Mouse (Mus musculus) left cerebral cortex, adult 18-20 months (tissue): ENCODE results near the gene Traf4. TPM values are rescaled to one million over a fixed set of nuclear protein-coding genes. Genes with fewer than 3 reads are reported as not detected.
"Not testable (repeated sequence)": the region's sequence is repeated elsewhere in the genome, so short reads cannot be mapped to it uniquely, and the experiment has no call there.

ENCODE experiments used
- DNase-seq, 2 experiments: peaks; one replicate each; pipeline ENCODE4 v3.0.0; 2021 to 2022; ENCODE audit warnings: low spot score in 2 of 2, mixed read lengths in 1 of 2
- long read RNA-seq, 2 experiments: library from polyadenylated mRNA; stranded (forward); transcript quantifications; one replicate each; pipeline ENCODE4 v2.0.0; 2021
- total RNA-seq, 2 experiments: library from RNA; stranded (reverse); gene quantifications; 2 replicates each; pipeline ENCODE4 v1.2.3; 2021

Gene Traf4
- 1 to 10 TPM; 9.7 TPM for total RNA-seq
- long read RNA-seq, experiment 1, transcript Traf4-201 (7 exons, 2,078 nt), result major isoform, 6 of 10 reads
- long read RNA-seq, experiment 1, partial matches to known transcripts, result 1 of 10 reads
- long read RNA-seq, experiment 1, other reads (novel, unspliced or antisense), result 3 of 10 reads
- long read RNA-seq, experiment 2, transcript Traf4-201 (7 exons, 2,078 nt), result major isoform, 7 of 8 reads
- long read RNA-seq, experiment 2, partial matches to known transcripts, result 0 of 8 reads
- long read RNA-seq, experiment 2, other reads (novel, unspliced or antisense), result 1 of 8 reads

DNA sequence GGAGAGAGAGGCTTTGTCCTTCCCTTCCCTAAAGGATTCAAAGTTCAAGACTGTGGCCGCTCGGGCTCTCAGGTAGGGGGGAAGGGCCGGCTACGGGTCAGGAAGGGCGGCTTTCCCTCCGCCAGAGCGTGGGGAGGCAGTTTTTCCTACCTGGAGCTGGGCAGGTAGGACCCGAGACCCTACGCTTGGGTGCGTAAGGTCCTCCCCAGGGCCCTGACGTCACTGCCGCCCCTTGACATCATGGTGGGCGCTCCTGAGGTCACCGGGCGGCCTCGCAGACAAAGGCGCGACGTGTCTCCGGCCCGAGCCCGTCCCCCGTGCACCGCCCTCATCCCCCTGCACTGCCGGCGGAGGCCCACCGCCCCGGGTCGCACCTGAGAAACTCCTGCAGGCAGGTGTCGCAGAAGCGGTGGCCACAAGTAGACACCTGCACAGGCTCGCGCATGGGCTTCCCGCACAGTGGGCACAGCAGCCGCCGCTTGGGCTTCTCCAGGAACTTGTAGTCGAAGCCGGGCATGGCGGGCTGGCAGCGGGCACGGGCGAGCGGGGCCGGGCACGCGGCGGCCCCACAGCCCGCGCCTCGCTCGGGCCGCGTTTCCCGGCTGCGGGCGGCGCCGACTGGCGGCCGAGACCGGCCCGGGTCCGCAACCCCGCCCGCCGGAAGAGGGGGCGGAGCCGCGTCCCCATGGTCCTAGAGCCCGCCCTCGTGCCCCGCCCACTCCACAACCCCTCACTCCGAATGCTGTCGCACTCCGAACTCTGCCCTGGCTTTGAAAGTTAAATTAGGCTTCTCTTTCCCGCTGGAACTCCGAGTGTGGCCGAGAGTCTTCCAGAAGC, at the start of gene Traf4:
Gene Traf4 (minus strand): TSS at position 666 of the 837 bp plus-strand sequence.
- DNase-seq, result peak; percentile 56 to 73

DNA sequence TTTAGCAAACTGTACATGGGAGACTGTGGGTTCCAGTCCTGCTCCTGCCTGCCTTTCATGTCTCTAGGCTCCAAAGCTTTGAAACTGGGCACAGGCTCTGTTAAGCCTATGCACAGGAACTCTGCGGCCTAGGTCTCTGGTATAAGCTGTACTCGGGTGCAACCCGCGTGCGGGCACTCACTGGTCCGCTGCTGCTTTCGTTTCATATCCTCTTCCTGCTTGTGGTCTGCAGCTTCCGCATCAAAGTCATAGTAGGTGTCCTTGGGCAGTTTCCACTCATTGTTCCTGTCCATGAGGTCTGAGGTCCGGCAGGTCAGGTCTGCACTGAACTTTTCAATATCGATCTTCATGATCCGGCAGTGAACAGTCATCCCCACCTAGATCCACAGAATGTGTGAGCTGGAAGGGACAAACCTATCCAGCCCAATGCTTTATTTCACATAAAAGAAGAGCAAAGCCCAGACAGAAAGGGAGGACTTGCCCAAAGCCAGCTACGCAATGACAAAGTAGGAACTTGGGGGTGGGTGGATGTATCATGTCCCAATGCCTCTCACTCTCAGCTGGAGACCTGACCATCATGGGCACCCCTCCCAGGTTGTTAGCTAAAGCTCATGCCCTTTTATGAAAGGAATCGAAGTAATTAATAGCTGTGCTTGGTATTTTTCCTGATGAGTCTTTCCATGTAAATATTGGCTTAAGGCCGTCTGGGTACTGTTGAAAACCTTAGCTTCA, 47.9 kb upstream of the Traf4 start:
- DNase-seq, result no peak

DNA sequence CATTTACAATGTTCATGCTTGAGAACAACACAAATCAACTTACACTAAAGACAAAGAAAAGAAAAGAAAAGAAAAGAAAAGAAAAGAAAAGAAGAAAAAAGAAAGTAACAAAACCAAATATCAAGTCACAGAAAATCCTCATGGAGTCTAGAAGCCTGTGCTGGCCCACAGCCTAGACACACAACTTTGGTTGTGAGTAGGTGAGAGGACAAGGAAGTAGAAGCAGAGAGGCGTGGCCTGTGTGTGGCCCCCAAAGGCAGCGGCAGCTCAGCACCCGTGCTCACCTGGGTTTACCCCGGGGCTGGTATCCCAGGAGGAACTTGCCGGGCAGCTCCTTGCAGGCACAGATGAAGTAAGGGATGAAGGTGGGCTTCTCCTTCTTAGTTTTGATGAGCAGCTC, 46.1 kb upstream of the Traf4 start:
- no peak for DNase-seq

DNA sequence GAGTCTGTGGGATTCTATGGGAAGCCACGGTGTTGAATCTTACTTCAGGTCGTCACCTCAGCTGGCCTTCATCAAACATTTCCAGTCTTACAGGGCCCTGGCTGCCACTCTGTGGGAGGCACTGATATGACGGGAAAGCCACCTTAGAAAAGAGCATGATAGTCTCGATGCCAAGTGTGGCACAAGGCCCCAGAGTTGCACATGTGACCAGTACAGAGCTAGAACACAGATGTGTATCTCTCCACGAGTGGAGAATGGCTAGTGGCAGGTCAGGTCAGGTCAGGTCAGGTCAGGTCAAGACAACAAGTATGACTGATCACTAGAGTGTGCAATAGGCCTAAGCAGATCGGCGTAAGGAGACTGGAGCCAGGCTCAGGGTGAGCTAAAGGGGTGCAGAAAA, 45.2 kb upstream of the Traf4 start:
- no peak for DNase-seq

DNA sequence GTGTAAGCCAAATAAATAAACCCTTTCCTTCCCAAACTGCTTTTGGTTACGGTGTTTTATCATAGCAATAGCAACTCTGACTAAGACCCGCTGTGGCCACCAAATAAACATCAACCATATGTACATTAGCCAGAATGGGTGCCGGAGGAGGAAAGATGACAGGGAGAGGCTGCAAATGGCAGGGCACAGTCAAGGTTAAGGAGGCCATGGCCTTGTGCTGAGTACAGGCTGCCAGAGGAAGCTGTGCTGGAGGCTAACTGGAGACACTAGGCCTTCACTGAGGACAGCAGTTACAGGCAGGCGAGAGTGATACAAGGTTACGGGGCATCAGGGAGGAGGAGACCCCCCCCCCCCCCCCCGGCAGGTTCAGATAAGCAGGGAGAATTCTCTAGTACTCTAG, 44.5 kb upstream of the Traf4 start:
- DNase-seq, result no peak

DNA sequence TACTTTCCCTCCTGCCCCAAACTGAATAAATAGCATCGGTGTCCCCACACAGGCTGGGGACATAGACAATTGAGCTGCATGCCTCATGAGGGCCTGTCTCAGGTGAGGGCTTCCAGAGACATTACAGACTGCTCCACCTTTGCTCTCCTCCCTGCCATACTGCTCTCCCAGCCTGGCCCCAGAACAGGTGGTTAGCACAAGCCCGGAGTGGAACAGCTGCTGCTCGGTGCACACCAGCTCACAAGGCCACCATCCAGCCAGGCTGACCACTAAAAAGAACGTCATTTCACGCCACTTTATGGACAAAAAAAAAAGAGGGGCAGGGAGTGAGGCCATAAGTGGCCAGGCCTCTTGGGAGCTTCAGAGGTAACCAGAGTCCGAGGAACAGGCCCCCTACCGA, 41.8 kb upstream of the Traf4 start:
- no peak for DNase-seq

DNA sequence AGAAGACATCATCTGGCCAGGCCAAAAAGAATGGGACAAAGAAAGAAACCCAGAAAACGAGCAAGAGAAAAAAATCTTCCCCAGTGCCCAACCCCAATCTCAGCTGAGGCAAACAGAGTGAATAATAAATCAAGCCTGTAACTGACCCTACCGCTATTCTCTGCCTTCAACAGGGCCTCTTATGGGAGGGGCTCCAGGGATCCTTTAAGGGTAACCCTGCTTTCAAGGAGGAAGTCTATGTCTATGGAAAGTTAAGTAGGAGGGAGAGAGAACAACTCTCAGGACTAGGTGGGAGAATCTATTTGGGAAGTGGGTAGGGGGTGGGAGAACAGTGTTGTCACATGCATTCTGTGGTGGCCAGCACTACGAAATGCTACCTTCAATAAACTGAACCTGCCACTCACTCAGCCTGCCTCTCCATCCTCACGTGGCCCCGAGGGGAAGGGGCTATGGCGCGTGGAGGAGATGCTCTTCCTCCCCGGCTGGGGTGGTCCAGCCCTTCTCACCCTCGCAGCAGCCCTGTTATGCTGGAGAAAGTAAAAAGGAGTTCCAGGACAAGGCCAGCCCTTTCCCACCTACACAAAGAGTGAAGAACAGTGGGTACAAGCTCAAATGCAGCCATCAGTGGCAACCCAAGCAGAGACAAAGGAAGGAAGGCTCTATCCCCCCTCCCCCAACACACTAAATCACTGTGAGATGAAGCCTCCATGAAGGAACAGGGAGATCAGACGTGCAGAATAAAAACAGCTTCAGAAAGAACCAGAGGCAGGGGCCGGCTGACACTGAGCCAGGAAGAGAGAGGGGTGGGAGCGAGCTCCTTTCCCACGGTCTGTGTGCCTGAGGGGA, 40.2 kb upstream of the Traf4 start:
- no peak for DNase-seq

DNA sequence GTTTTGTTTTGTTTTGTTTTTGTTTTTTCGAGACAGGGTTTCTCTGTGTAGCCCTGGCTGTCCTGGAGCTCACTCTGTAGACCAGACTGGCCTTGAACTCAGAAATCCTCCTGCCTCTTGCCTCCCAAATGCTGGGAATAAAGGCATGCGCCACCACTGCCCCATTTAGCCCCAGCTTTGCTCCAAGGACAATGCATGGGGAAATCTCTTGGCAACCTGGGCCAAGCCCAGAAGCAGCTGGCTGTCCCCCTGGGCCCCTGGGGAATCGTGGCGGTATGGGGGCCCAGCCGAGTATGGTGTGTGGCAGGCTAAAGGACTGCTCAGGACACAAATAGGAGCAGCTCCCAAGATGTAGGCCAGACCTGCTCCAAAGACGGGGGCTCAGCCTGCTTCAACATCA, 38.9 kb upstream of the Traf4 start:
- DNase-seq, result no peak

DNA sequence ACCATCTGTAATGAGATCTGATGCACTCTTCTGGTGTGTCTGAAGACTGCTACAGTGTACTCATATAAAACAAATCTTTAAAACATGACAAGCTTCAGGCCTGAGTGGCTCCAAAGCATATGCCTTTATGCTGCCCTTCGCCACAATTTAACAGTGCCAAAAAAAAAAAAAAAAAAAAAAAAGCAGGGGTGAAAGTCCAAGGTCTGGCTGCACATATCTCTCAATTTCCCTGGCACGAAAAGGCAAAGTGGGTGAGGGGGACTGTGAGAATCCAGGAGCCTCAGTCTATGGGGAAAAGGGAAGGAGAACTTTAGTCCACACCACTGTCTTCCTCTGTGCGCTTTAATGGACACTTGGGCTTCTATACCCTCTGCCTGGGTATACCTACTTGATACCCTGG, 37.0 kb upstream of the Traf4 start:
- DNase-seq, result no peak

DNA sequence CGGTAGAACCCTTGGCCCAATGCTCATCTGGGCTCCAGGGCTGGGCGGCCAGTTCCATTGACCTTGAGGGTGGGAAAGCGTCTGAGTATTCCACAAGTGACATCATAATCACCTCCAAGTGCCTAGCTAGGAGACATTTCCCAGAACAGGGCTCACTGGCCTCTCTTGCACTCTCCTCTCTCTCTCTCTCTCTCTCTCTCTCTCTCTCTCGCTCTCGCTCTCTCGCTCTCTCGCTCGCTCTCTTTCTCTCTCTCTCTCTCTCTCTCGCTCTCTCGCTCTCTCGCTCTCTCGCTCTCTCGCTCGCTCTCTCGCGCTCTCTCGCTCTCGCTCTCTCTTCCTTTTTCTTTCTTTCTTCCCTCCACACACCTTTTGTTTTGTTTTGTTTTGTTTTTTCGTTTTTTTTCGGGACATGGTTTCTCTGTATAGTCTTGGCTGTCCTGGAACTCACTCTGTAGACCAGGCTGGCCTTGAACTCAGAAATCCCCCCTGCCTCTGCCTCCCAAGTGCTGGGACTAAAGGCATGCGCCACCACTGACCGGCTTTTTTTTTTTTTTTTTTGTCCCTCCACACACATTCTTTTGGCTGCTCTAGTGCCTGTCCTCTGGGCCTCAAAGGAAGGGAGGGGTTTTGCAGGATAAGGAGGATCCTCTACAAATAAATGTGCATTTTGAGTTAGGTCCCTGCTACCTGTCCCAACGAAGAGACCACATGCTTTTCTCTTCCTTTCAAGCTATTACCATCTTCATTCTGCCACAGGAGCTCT, 29.9 kb upstream of the Traf4 start:
- DNase-seq, result no peak

DNA sequence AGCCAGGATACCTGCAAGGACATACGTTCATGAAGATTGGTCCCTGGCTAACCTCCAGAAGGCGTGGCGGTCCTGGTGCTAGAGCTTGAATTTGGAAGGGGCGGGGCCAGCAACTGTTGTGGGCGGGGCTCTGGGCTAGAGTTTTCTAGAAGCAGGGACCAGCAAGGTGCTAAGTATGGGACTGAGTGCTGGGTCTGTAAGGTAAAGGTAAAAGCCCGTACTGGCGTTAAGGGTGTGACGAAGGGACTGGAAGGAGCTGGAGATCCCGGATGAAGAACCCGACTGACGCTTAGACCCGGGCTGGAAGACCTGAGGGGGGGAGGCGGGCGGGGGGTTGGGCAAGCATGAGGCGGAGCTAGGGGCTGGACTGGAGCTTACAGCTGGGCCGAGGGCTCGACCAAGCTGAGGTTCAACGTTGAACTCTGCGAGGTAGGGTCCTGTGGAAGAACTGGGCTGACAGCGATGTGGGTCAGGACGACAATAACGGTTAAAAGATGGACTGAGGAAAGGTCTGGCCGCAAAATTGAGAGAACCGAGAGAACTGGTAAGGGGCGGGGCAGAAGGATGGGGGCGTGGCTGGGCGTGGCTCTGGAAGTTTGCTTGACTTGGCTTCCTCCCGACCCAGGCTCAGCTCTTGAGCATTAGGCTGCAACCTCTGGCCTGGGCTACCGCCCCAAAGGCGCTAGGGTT, 29.2 kb upstream of the Traf4 start:
- no peak for DNase-seq

DNA sequence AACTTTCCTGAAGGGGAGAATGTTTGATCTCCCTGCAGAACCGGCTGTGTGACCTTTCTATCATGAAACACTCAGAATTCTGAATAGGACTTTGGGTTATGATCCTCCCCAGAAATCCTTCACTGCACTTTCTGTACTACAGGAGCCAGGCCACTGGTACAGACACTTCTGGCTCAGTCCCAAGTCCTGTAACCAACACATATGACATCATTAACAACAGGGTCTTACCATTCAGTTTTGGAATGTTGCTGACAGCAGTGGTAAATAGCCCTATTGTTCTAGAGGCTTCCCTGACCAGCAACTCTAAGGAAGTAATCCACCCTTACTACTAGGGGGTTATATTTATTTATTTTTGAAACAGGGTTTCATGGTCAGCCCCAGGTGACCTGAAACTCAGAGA, 27.7 kb upstream of the Traf4 start, which contains the start of gene Proca1:
Gene Proca1 (plus strand): TSS at position 280 of the 400 bp plus-strand sequence.
- DNase-seq, result no peak

DNA sequence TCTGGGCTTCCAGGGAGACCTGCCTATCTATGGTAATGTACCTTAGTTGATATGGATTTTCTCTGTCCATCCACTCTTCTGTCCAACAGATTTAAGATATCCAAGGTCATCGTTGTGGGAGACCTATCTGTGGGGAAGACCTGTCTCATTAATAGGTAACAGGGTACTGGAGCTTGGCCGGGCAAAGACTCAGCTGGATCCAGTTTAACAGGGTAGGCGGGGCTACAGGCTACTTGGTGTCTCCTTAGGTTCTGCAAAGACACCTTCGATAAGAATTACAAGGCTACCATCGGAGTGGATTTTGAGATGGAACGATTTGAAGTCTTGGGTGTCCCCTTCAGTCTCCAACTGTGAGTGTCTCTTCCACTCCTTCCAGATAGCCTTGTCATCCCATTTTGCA, 24.7 kb upstream of the Traf4 start:
- no peak for DNase-seq

DNA sequence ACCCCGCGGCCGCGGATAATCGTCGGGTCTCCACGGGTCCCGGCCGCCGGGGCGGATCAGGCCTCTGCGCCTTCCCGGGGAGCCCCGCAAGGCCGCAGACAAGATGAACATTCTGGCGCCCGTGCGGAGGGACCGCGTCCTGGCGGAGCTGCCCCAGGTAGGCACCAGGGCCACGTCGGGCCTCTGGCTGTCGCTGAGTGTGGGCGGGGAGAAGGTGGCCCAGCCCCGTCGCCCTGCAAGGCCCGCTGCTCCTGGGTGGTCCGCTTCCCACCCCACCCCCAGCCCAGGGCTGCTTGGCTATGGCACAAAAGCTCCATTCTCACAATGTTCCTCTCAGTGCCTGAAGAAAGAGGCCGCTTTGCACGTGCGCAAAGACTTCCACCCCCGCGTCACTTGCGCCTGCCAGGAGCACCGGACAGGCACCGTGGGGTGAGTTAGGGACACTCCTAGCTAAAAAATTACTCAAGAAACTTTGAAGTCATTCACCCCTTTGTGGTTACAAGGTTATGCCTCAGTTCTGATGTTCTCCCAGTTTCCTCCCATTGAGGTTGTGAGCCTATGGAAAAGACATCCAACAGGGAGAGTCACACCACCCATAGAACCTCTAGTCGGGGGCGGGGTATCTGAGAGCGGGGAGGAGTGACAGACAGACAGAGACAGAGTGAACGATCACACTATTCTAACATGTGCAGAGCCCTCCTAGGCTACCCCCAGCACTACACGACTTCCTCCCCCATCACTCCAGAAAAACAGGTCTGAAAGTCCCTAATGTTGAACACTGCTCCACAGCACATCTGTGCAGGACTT, 24.0 kb upstream of the Traf4 start:
- DNase-seq, result peak; percentile 48 to 61

DNA sequence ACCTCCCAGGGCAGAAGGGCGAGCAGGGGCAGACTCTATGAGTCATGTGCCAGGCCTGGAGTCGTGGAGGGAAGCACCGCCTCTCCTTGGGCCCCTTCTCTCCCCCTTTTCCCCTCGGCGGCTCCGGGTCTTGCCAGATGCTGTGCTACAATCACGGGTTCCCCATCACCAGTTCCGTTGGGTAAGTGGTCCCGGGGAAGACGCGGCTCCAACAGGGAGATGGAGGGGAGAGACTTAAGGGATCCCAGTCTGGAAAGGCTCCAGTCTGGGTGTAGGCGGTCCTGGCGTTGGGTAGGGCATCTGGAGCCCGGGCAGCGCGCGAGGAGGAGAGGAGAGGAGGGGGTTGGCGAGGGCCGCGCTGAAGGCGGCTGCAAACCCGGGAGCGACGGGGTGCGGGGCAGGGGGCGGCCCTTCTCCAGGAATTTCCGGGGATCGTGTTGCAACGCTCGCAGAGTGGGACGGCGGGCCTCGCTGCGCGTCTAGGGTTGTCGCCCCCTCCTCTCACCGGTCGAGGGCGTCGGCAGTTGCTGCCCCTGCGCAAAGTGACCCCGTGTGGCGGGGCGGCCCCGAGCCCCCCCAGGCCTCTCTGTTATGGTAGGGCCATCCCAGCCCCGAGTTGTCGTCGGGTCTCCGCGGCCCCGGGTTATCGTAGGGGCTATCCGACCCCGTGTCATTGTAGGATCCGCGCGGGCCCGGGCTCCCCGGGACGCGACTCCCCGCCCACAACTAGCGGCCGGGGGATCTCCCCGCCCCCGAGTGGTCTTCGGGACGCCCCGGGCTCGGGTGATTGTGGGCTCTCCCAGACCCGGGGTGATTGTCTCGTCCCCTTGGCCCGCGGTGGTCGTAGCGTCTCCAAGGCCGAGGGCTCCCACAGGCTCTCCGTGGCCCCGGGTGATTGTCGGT, 23.2 kb upstream of the Traf4 start, which contains the start of gene Rab34:
Gene Rab34 (plus strand): TSS at position 100 of the 903 bp plus-strand sequence.
- peak; percentile 29 to 52 for DNase-seq

DNA sequence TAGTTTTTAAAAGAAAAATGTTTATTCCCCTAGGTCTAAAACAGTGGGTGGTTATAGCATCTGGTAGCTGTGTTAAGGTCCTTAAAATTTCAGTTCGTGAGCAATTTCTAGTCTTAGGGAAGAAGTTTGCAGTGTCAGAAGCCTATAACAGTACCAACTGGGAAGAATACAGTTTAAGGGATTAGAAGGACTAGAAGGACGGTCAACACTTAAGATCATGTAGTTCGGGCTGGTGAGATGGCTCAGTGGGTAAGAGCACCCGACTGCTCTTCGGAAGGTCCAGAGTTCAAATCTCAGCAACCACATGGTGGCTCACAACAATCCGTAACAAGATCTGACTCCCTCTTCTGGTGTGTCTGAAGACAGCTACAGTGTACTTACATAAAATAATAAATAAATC, 19.3 kb upstream of the Traf4 start:
- DNase-seq, result not testable (repeated sequence)

DNA sequence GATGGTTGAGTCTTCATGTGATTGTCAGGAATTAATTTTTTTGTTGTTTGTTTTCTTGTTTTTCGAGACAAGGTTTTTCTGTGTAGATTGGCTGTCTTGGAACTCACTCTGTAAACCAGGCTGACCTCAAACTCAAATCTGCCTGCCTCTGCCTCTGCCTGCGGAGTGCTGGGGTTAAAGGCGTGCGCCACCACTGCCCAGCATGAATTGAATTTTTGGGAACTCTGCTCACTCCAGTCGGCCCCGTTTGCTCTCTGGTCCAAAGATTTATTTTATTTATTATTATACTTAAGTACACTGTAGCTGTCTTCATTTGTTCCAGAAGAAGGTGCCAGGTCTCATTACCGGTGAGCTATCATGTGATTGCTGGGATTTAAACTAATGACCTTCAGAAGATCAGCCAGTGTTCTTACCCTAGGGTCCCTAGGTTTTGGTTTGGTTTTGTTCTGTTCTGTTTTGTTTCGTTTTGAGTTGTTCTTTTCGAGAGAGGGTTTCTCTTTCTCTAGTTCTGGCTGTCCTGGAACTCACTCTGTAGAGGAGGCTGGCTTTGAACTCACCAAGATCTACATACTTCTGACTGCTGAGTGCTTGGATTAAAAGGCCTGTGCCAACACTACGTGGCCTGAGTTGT, 18.6 kb upstream of the Traf4 start:
- no peak for DNase-seq
